Mouse (Mus musculus) cortical plate, adult 2 months (tissue): ENCODE data around the gene Phospho1. TPM values are rescaled to one million over a fixed set of nuclear protein-coding genes. Genes with fewer than 3 reads are reported as not detected.

Experiments used
- H3K27ac ChIP-seq: fragments of 200-500 bp; 2 replicates; pipeline ENCODE4 v1.5.1; 2012; ENCODE audit warnings: low read length, control low read depth, inconsistent platforms; ENCODE audit not compliant: insufficient read depth
- H3K4me1 ChIP-seq: fragments of 200-500 bp; 2 replicates; pipeline ENCODE4 v1.6.1; 2011; ENCODE audit warnings: low read length; ENCODE audit not compliant: control insufficient read depth, insufficient read depth
- H3K4me3 ChIP-seq: fragments of 200-500 bp; 2 replicates; pipeline ENCODE4 v1.5.1; 2011; ENCODE audit warnings: mild to moderate bottlenecking, low read length, control low read depth; ENCODE audit not compliant: insufficient read depth
- CTCF ChIP-seq: fragments of 200-500 bp; IDR thresholded peaks from 2 replicates; pipeline ENCODE4 v1.5.1; 2011; ENCODE audit warnings: mild to moderate bottlenecking, control low read depth, low read length; ENCODE audit not compliant: insufficient read depth; ENCODE audit errors: extremely low read depth
- POLR2A ChIP-seq: fragments of 200-500 bp; IDR thresholded peaks from 2 replicates; pipeline ENCODE4 v1.6.1; 2011; ENCODE audit warnings: mild to moderate bottlenecking, low read length, control low read depth; ENCODE audit not compliant: insufficient read depth; ENCODE audit errors: extremely low read depth
- polyA plus RNA-seq: library from polyadenylated mRNA; depleted of rRNA; stranded (reverse); fragments of >200 nt; gene quantifications from 2 replicates; pipeline ENCODE4 v1.2.3, GENCODE M21; 2012

The Phospho1 gene
- polyA plus RNA-seq, 1 experiment: 72.8 TPM

- H3K4me3 ChIP-seq: no peak overlapping the region
- H3K4me1 ChIP-seq: no peaks in the 10 kb centered on the region
- no peak overlapping the region for H3K27ac ChIP-seq
- TF ChIP-seq POLR2A: no peak
These were observed 14.7 kb upstream of the Phospho1 start for GRCm38 (mm10) chr11:95809603-95810002.

- H3K4me1 ChIP-seq: no peaks in the 10 kb centered on the region
- TF ChIP-seq CTCF: no peak
- TF ChIP-seq POLR2A: no peak
- H3K27ac ChIP-seq: no peak overlapping the region
- H3K4me3 ChIP-seq: no peak overlapping the region
These were observed 13.5 kb upstream of the Phospho1 start for GRCm38 (mm10) chr11:95810828-95811227.

DNA sequence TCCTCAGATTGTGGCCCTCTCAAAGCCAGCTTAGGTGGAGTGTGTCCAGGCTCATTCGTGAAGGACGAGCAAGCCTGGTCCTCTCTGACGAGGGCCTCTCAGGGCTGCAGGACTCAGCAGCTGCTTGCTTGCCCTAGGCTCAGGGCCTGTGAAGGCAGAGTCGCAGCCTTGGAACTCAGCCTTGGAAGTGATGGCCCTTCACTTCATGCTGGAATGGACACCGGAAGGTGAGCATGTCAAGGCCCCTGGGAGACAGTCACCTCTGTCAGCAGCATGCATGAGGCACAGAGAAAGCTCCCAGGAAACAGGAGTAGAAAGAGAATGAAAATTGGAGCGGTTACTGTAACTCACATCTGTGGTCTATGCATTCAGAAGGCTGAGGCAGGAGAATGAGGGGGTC, 12.6 kb upstream of the Phospho1 start:
- no peaks in the 10 kb centered on the region for H3K4me1 ChIP-seq
- TF ChIP-seq POLR2A (no peak), CTCF (no peak)
- no peak overlapping the region for H3K27ac ChIP-seq
- H3K4me3 ChIP-seq: no peak overlapping the region

DNA sequence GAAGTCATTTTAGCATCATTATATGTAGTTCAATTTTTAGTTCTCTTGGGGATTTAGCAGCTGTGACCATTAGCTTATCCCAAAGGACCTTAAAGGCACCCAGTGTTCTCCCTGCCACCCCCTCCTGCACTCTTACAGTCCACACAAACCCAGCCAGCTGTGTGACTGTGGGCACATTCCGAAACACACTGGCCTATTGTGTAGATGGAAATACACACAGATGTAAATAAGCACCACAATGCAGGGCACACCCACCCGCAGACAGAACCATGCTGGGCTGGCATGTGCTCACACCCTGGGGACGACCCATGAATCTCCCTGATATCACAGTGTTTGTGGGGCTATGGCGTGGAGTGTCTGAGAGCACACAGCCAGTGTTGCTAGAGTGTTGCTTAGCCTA, 12.1 kb upstream of the Phospho1 start:
- Histone ChIP-seq H3K4me1 (no peaks in the 10 kb centered on the region), H3K27ac (no peak overlapping the region), H3K4me3 (no peak overlapping the region)
- TF ChIP-seq POLR2A (no peak), CTCF (no peak)

DNA sequence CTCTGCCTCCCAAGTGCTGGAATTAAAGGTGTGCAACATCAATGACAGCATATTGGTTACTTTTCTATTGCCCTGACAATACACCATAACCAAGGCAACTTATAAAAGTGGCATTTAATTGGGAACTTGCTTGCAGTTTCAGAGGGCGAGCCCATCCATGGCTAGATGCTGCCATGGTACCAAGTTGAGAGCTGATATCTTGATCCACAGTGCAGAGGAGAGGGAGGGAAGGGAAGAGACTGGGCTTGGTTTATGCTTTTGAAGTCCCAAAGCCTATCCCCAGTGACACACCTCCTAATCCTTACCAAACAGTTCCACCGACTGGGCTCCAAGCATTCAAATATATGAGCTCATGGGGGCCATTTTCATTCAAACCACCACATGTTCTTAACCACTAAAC, 10.2 kb upstream of the Phospho1 start:
- Histone ChIP-seq H3K27ac (no peak overlapping the region), H3K4me3 (no peak overlapping the region), H3K4me1 (no peaks in the 10 kb centered on the region)
- TF ChIP-seq CTCF (no peak), POLR2A (no peak)

DNA sequence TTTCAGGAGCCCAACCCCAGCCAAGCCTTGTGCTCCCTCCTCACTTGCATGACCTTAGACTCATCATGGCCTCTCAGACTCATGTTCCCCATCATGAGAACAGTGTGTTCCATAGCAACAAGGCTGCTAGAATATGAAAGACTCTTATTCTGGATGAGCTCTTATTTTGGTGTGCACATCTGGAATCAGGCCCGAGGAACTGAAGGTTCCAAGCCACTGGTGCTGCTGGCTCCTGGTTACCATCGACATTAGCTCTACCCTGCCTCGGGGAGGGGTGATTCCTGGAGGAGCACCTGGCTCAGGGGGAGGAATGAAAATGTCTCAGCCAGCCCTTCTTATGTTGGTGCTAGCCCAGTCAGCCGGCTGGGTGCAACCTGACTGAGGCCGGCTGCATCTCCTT, 9.4 kb upstream of the Phospho1 start:
- no peak overlapping the region for H3K4me3 ChIP-seq
- TF ChIP-seq POLR2A (no peak), CTCF (no peak)
- H3K4me1 ChIP-seq: no peaks in the 10 kb centered on the region
- H3K27ac ChIP-seq: no peak overlapping the region

GRCm38 (mm10) chr11:95815412-95815811, 8.9 kb upstream of the Phospho1 start:
- no peak overlapping the region for H3K4me3 ChIP-seq
- no peak for TF ChIP-seq CTCF
- TF ChIP-seq POLR2A: no peak
- no peak overlapping the region for H3K27ac ChIP-seq
- H3K4me1 ChIP-seq: no peaks in the 10 kb centered on the region

DNA sequence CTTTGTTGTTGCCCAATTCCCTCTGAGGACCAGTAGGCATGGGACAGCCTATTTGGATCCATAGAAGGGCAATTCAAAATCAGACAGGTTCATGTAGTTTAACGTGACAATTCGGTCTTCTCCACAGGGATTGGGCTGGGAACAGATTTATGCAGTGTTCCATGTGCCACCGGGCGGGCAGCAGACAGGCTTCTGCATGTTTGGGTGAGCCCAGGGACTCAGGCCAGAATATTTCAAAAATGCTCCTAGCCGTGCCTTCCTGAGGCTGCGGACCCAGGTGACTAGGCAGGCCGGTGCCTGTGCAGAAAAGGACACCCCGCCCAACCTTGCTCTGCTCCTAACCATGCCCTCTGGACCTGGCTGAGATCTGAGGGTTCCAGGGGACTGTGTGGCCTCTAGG, 5.2 kb upstream of the Phospho1 start:
- Histone ChIP-seq H3K4me1 (no peaks in the 10 kb centered on the region), H3K27ac (no peak overlapping the region), H3K4me3 (no peak overlapping the region)
- no peak for TF ChIP-seq CTCF
- TF ChIP-seq POLR2A: no peak

DNA sequence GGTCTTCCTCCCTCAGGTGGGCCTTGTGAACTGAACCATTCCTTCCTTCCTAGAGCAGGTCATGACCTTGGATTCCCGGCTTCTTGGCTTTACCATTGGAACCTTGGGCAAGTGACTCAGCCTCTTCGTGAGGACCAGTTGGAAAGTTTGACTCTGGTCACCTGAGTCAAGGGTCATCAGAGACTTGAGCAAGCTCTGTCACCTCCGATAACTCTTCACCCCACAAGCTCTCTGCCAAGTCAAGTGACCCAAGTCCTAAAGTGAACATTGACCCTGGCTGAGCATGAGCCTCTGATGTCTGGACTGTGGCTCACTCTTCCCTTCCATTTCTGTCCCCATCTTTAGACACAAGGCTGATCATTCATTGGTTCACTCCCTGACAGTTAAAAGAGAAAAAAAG, 2.8 kb upstream of the Phospho1 start:
- Histone ChIP-seq H3K4me3 (no peak overlapping the region), H3K27ac (no peak overlapping the region), H3K4me1 (no peaks in the 10 kb centered on the region)
- TF ChIP-seq CTCF: no peak
- TF ChIP-seq POLR2A: no peak

- no peaks in the 10 kb centered on the region for H3K4me1 ChIP-seq
- TF ChIP-seq CTCF: no peak
- no peak for TF ChIP-seq POLR2A
- H3K4me3 ChIP-seq: no peak overlapping the region
- no peak overlapping the region for H3K27ac ChIP-seq
These were observed 1.9 kb upstream of the Phospho1 start for GRCm38 (mm10) chr11:95822437-95822836.

GRCm38 (mm10) chr11:95824877-95825243, 561 bp downstream of the Phospho1 start:
- Histone ChIP-seq H3K27ac (peak overlapping the region; percentile 76; the same call in 1 of the 2 replicates), H3K4me1 (no peaks in the 10 kb centered on the region)

More at GRCm38 (mm10) chr11:95824877-95825243, 561 bp downstream of the Phospho1 start:
- peak overlapping the region; percentile 98 for H3K4me3 ChIP-seq
- TF ChIP-seq CTCF: no peak
- TF ChIP-seq POLR2A: no peak
